Mouse (Mus musculus) liver, adult 2 months (tissue): Measurements from ENCODE around the gene Prrc2a.
A peak's percentile ranks its signal among the peaks of the same experiment; 100 is the strongest.

Source experiments
- CTCF ChIP-seq: fragments of 200-500 bp; IDR thresholded peaks from 2 replicates; pipeline ENCODE4 v1.5.1; 2011; ENCODE audit warnings: low read depth, low read length, control low read depth
- POLR2A ChIP-seq: fragments of 200-500 bp; IDR thresholded peaks from 2 replicates; pipeline ENCODE4 v1.6.1; 2011; ENCODE audit warnings: low read length, control low read depth; ENCODE audit not compliant: insufficient read depth; ENCODE audit errors: extremely low read depth

DNA sequence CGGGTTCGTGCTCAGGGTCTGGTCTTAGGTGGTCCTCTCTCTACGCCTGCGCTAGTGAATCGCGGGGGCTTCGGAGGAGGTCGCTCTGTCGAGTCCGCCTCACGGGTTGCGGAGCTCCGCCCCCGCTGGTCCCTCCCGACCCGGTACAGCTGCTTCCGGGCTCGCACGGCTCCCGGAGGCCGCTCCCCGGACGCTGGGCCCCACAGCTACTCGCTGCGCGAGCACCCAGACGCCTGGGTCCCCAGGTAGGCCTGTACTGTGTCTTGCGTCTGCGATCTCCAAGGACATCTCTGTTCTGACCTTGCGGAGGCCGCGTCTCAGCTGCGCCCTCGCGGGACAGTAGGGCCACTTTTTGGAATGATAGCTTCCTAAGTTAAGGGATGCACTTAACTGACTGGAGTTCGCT is 38.5 kb downstream of the Prrc2a start, which contains the start of gene D17H6S53E:
- TF ChIP-seq CTCF (no peak), POLR2A (peak; percentile 69; the same call in 1 of the 2 replicates)
